Mouse (Mus musculus) liver, embryonic 15.5 days (tissue): ENCODE measurements around the gene Slc4a5. TPM values are rescaled to one million over a fixed set of nuclear protein-coding genes. Genes with fewer than 3 reads are reported as not detected.
A peak's percentile ranks its signal among the peaks of the same experiment; 100 is the strongest.

Experiments
- ATAC-seq: fragments of 200-750 bp; cut with Nextera tagmentation; 2 replicates; pipeline ENCODE4 v1.8.0; 2017; ENCODE audit warnings: moderate number of reproducible peaks, mild to moderate bottlenecking, moderate library complexity; ENCODE audit not compliant: insufficient read depth
- H3K27ac ChIP-seq: fragments of 300-500 bp; sonication (generic); replicated peaks from 2 replicates; pipeline ENCODE4 v1.5.1; 2015; ENCODE audit warnings: mild to moderate bottlenecking, inconsistent platforms
- H3K27me3 ChIP-seq: fragments of 300-500 bp; sonication (generic); 2 replicates; pipeline ENCODE4 v1.6.1; 2015; ENCODE audit warnings: mild to moderate bottlenecking, inconsistent platforms
- H3K36me3 ChIP-seq: fragments of 300-500 bp; sonication (generic); replicated peaks from 2 replicates; pipeline ENCODE4 v1.6.1; 2015; ENCODE audit warnings: moderate library complexity, mild to moderate bottlenecking, inconsistent platforms
- H3K4me1 ChIP-seq: fragments of 300-500 bp; sonication (generic); replicated peaks from 2 replicates; pipeline ENCODE4 v1.6.1; 2015; ENCODE audit warnings: inconsistent platforms
- H3K4me2 ChIP-seq: fragments of 300-500 bp; sonication (generic); 2 replicates; pipeline ENCODE4 v1.6.1; 2015; ENCODE audit warnings: moderate library complexity, mild to moderate bottlenecking, inconsistent platforms
- H3K4me3 ChIP-seq: fragments of 300-500 bp; sonication (generic); replicated peaks from 2 replicates; pipeline ENCODE4 v1.5.1; 2015; ENCODE audit warnings: mild to moderate bottlenecking, inconsistent platforms
- H3K9ac ChIP-seq: fragments of 300-500 bp; sonication (generic); 2 replicates; pipeline ENCODE4 v1.6.1; 2015; ENCODE audit warnings: moderate library complexity, mild to moderate bottlenecking, inconsistent platforms
- H3K9me3 ChIP-seq: fragments of 300-500 bp; sonication (generic); replicated peaks from 2 replicates; pipeline ENCODE4 v1.6.1; 2016; ENCODE audit warnings: inconsistent platforms
- WGBS: fragments of 180-500 bp; shearing (Covaris S2); methylation state at CpG from one replicate; pipeline ENCODE4 v1.1.7; 2015; ENCODE audit warnings: mixed read lengths; ENCODE audit not compliant: insufficient replicate concordance; 5-methylcytosine and 5-hydroxymethylcytosine counted together
- polyA plus RNA-seq: library from polyadenylated mRNA; unstranded; fragments of >200 nt; fragmentation: Nextera tagmentation; extraction: Ambion mirVana; gene quantifications from 2 replicates; pipeline ENCODE4 v1.2.1, GENCODE M21; 2015

Slc4a5 gene
- polyA plus RNA-seq, 1 experiment from 2014 or later: 1.1 TPM

DNA sequence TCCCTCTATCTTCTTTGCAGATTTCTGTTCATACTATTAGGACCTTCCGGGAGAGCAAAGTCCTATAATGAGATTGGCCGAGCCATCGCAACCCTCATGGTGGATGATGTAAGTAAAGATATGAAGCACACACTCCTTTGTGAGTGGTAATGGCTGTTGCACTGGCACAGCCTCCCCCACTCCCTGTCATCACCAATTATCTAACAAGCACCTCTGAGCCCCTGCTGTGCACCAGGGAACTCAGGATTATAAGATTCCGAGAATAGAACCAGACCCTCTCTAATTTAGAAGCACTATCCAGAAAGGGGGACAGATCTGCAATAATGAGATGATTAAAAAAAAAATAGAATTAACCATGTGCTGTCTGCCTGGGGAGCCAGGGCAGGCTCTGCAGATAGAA is 46.0 kb downstream of the Slc4a5 start:
- H3K4me3 ChIP-seq: no peak overlapping the region
- WGBS: 76% methylated on average over 4 of the region's 4 CpGs
- ATAC-seq: no peak
- no peak overlapping the region for H3K4me2 ChIP-seq
- no peaks in the 10 kb centered on the region for H3K36me3 ChIP-seq
- no peaks in the 10 kb centered on the region for H3K9me3 ChIP-seq
- no peak overlapping the region for H3K27ac ChIP-seq
- peaks cover 46% of the 10 kb centered on the region for H3K27me3 ChIP-seq
- no peak overlapping the region for H3K9ac ChIP-seq
- H3K4me1 ChIP-seq: peaks cover 8% of the 10 kb centered on the region; the same call in 1 of the 2 replicates

DNA sequence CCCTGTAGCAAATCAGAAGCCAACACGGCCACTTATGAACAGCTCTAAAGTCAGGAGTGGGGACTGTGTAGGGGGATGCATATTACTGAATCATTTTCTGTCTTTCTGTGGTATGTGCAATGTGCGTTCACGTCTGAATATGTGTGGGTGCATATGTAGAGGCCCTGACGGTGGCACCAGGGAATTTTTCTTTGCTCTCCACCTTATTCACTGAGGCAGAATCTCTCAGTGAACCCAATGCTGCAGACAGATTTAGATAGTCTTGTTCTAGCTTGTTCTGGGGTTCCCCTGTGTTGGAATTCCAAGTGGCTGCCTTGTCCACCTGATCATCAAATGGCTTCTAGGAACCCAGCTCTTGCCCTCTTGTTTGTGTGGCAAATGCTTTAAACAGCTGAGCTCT is 48.0 kb downstream of the Slc4a5 start:
- no peak overlapping the region for H3K9ac ChIP-seq
- H3K27me3 ChIP-seq: peaks cover 47% of the 10 kb centered on the region
- no peak overlapping the region for H3K4me2 ChIP-seq
- no peak overlapping the region for H3K4me3 ChIP-seq
- H3K27ac ChIP-seq: no peak overlapping the region
- no peaks in the 10 kb centered on the region for H3K36me3 ChIP-seq
- H3K4me1 ChIP-seq: peaks cover 8% of the 10 kb centered on the region; the same call in 1 of the 2 replicates
- no peak for ATAC-seq
- WGBS: 43% methylated on average over 4 of the region's 4 CpGs
- no peaks in the 10 kb centered on the region for H3K9me3 ChIP-seq

DNA sequence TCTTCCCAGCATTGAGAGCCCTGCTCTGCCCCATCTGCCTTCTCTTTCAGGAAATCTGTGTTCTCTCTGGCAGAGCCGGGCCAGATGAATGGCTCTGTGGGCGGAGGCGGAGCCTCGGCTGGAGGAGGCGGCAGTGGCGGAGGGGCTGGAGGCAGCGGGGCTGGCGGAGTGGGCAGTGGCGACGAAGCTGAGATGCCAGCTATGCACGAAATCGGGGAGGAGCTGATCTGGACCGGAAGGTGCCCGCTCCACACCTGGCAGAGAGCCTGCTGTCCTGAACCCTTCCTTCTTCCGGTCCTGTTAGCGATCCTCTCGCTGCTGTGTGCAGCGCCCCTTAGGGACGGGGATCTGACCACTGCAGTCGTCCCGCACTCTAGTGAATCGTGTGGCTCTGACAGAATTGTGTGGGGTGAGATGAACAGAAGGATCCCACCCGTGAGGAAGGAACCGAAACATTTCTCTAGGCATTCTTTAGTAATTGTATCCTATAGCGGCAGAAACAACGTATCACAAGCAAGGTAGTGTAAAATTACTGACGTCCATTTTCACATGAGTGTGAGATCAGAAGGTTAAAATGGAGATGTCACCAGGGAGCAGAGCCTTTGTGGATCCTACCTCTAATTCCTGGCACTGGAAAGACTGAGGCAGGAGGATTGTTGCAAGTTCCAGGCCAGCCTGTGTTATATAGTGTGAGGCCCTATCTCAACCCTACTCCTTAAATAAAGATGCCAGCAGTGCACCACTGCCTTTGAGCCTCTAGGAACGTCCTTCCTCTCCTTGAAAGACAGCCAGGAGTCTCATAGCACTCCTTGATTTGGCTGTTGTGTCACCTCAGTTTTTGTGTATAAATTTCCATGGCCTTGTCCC is 48.7 kb downstream of the Slc4a5 start:
- H3K27me3 ChIP-seq: peaks cover 44% of the 10 kb centered on the region
- H3K4me1 ChIP-seq: peaks cover 8% of the 10 kb centered on the region; the same call in 1 of the 2 replicates
- peak; percentile 62; the same call in 1 of the 2 replicates for ATAC-seq
- H3K9ac ChIP-seq: peak overlapping the region; percentile 43; the same call in 1 of the 2 replicates
- no peak overlapping the region for H3K27ac ChIP-seq
- WGBS: 3% methylated on average over 27 of the region's 28 CpGs
- no peaks in the 10 kb centered on the region for H3K9me3 ChIP-seq
- H3K4me3 ChIP-seq: peak overlapping the region; percentile 60
- H3K4me2 ChIP-seq: peak overlapping the region; percentile 70
- no peaks in the 10 kb centered on the region for H3K36me3 ChIP-seq

DNA sequence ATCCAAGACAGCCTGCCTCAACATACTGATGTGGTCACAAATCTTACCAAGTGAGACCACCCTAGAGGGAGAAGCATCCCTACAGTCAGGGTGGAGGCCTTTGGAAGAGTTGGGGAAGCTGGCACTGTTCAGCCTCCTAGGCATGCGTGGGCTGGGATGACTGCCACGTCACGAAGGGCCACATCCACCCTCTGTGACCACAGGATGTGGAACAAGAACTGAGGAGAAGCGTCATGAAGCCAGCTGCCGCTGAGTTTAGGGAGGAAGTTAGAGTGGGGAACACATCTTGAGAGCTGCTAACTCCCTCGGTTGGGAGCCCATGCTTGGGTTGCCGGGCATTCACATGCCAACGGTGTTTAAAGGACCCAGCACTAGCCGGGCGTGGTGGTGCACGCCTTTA is 54.1 kb downstream of the Slc4a5 start:
- 33% methylated on average over 11 of the region's 11 CpGs for WGBS
- Histone ChIP-seq H3K27ac (no peak overlapping the region), H3K27me3 (peaks cover 51% of the 10 kb centered on the region), H3K9ac (no peak overlapping the region), H3K9me3 (no peaks in the 10 kb centered on the region), H3K4me2 (no peak overlapping the region), H3K4me3 (no peak overlapping the region), H3K36me3 (no peaks in the 10 kb centered on the region), H3K4me1 (peaks cover under 1% of the 10 kb centered on the region; the same call in 1 of the 2 replicates)
- ATAC-seq: no peak

DNA sequence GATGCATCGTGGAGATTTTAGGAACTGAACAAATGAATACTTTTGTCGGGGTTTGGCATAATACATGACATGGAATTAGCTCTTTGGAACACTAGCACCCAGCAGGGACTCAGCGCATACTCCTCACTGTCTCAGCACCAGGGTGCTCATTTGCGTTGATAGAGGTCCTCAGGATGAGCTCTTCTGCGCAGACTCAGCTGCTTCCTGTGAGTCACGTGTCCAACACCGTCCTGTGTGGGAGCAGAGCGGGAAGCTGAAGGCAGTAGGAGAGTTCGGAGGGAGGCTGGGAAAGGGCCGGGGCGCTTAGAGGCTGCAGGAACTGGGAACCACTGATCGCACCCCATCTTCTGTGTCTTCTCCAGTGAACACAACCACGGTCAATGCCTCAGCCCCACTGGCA is 57.5 kb downstream of the Slc4a5 start:
- Histone ChIP-seq H3K4me1 (no peaks in the 10 kb centered on the region), H3K36me3 (no peaks in the 10 kb centered on the region), H3K4me2 (no peak overlapping the region), H3K4me3 (no peak overlapping the region), H3K9me3 (0 out of 2 replicates have a peak, but pooled peaks cover 2% of the 10 kb centered on the region), H3K27me3 (peaks cover 31% of the 10 kb centered on the region), H3K27ac (no peak overlapping the region), H3K9ac (no peak overlapping the region)
- WGBS: 55% methylated on average over 13 of the region's 13 CpGs
- ATAC-seq: no peak

DNA sequence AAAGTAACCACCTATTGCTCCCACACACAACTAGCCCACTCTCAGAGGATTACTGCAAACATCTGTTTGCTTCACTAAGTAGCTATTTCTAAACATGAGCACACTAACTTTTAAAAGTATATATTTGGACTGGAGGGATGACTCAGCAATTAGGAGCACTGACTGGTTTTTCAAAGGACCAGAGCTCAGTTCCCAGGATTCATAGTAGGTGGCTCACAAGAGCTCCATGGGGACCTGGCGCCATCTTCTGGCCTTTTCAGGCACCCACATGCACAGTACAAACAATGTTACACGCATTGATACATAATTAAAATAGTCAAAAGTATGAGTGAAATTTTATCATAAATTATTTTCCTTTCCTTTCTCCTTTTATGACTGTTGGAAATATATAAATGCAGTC is 59.3 kb downstream of the Slc4a5 start:
- Histone ChIP-seq H3K4me2 (no peak overlapping the region), H3K27me3 (peaks cover 28% of the 10 kb centered on the region), H3K36me3 (no peaks in the 10 kb centered on the region), H3K4me1 (no peaks in the 10 kb centered on the region), H3K9ac (no peak overlapping the region), H3K9me3 (0 out of 2 replicates have a peak, but pooled peaks cover 2% of the 10 kb centered on the region), H3K4me3 (no peak overlapping the region), H3K27ac (no peak overlapping the region)
- ATAC-seq: no peak
- WGBS: 14% methylated on average over 2 of the region's 2 CpGs

DNA sequence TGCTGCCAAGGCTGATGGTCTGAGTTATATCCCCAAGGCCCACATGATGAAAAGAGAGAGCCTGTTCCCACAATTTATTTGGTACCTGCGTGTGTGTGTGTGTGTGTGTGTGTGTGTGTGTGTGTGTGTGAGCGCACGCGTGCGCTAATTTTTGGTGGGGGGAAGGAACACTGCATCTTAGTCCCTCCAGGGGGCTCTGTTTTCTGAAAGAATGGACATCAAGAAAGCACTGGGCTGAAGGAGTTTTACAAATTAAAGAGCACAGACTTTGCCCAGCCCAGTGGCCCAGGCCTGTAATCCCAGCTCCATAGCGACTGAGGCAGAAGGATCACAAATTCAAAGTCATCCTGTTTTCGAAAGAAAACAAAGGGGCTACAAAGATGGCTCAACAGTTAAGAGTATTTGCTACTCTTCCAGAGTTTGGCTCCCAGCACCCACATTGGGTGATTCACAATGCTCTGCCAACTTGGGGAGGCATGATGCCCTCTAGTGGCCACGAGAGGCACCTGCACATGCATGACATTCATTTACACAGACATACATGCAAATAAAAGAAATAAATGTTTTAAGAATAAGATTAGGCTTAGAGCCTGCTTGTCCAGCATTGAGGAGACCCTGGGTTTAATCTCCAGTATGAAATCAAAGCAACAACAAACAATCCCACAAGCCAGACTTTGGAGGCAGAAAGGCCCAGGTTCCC is 60.8 kb downstream of the Slc4a5 start:
- H3K4me1 ChIP-seq: no peaks in the 10 kb centered on the region
- 0 out of 2 replicates have a peak, but pooled peaks cover 2% of the 10 kb centered on the region for H3K9me3 ChIP-seq
- H3K27me3 ChIP-seq: peaks cover 27% of the 10 kb centered on the region
- H3K27ac ChIP-seq: no peak overlapping the region
- WGBS: 73% methylated on average over 8 of the region's 8 CpGs
- no peak overlapping the region for H3K4me2 ChIP-seq
- no peak for ATAC-seq
- H3K9ac ChIP-seq: no peak overlapping the region
- H3K36me3 ChIP-seq: no peaks in the 10 kb centered on the region
- no peak overlapping the region for H3K4me3 ChIP-seq

DNA sequence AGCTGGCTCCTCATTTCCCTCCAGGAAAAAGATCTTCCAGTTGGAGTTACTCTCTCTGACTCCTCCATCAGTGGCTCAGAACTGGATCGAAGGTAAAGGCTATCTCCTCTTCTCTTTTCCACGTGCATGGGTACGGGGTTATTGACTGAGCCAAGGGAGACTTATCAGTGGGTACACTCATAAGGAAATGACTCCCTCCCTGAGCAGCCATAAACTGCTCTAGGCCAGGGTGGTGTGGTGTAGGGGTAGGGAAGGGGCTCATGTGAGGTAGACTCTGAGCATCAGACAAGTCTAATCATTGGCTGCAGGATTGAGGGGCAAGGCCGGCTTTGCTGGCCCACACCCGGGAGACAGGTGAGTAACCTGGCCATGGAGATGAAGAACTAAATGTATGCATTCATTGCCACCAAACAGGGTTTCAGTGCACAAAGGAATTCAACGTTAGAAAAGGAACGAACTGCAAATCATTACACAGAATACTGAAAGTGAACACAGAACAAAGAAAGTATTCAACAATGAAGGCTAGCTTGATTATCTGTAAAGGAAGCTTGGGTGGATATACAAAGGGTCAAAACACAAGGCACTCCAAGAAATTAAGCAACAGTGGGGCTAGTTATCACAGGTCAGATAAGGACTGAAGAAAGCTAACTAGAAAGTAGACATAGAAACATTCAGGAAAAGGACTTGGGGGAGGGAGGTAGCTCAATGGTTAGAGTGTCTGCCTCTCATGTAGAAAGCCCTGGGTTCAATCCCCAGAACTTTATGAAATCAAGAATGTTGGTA is 81.0 kb downstream of the Slc4a5 start:
- H3K9ac ChIP-seq: no peak overlapping the region
- H3K4me2 ChIP-seq: no peak overlapping the region
- no peak overlapping the region for H3K27ac ChIP-seq
- H3K9me3 ChIP-seq: no peaks in the 10 kb centered on the region
- no peak overlapping the region for H3K4me3 ChIP-seq
- no peak for ATAC-seq
- peaks cover 20% of the 10 kb centered on the region for H3K36me3 ChIP-seq
- WGBS: 59% methylated on average over 7 of the region's 7 CpGs
- H3K27me3 ChIP-seq: peaks cover 3% of the 10 kb centered on the region; the same call in 1 of the 2 replicates
- H3K4me1 ChIP-seq: no peaks in the 10 kb centered on the region

DNA sequence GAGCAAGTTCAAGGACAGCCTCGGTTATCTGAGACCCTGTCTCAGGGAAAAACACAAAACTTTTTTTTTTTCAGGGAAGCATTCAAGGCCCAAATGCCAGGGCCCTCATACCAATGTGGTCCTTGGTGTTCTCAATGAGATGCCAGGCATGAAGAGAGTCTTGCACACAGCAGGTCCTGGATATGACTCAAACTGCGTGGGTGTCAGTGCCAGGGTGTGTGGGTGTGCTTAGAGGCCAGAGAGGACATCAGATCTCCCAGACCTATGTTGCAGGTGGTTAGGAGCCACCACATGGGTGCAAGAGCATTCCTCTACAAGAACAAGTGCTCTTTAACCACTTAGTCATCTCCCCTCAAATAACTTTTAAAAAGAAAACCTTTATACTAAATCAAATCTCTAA is 81.7 kb downstream of the Slc4a5 start:
- peaks cover 26% of the 10 kb centered on the region for H3K36me3 ChIP-seq
- H3K4me1 ChIP-seq: no peaks in the 10 kb centered on the region
- H3K4me3 ChIP-seq: no peak overlapping the region
- WGBS: 79% methylated on average over 2 of the region's 2 CpGs
- no peak overlapping the region for H3K9ac ChIP-seq
- H3K27ac ChIP-seq: no peak overlapping the region
- H3K9me3 ChIP-seq: no peaks in the 10 kb centered on the region
- H3K27me3 ChIP-seq: peaks cover 3% of the 10 kb centered on the region; the same call in 1 of the 2 replicates
- ATAC-seq: no peak
- H3K4me2 ChIP-seq: no peak overlapping the region

DNA sequence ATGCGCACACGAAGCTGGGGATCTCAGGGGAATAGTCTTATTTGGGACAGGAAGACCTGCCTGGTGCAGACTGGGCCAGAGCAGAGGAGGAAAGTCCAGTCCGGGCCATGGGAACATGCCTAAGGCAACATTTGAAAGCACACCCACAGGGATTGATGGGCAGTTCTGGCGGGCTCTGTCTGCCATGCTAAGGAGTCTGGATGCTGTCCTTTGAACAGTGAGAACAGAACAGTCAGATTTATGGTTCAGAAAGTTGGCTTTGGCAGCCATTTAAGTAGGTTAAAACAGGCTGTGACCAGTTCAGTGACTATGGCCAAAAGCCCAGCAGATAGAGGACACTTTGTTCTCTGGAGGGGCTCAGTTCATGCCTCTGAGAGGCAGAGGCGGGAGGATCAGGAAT is 82.6 kb downstream of the Slc4a5 start:
- WGBS: 79% methylated on average over 5 of the region's 5 CpGs

More for the DNA sequence above, 82.6 kb downstream of the Slc4a5 start:
- Histone ChIP-seq H3K4me3 (no peak overlapping the region), H3K36me3 (peaks cover 36% of the 10 kb centered on the region), H3K4me1 (no peaks in the 10 kb centered on the region), H3K27ac (no peak overlapping the region), H3K9ac (no peak overlapping the region), H3K27me3 (peaks cover 3% of the 10 kb centered on the region; the same call in 1 of the 2 replicates), H3K9me3 (no peaks in the 10 kb centered on the region), H3K4me2 (no peak overlapping the region)
- ATAC-seq: no peak
